Mouse (Mus musculus): Measurements from ENCODE around the gene Lrp2bp. TPM values are rescaled to one million over a fixed set of nuclear protein-coding genes. Genes with fewer than 3 reads are reported as not detected.

Gene Lrp2bp
- total RNA-seq (2021): 0.26 TPM in 2 replicates
- long read RNA-seq, experiment 1: 0 reads
- long read RNA-seq, experiment 2: 0 reads

- DNase-seq: peak; percentile 20
Measured at GRCm38 (mm10) chr8:45999138-45999783, at the start of gene Lrp2bp. Gene Lrp2bp, plus strand, starts transcription at chr8:45999303.

GRCm38 (mm10) chr8:45950622-45951021, 48.5 kb upstream of the Lrp2bp start:
- DNase-seq: no peak

- DNase-seq: no peak
Measured at GRCm38 (mm10) chr8:45970894-45971293, 28.2 kb upstream of the Lrp2bp start.

GRCm38 (mm10) chr8:45973988-45974505, 25.1 kb upstream of the Lrp2bp start:
- no peak for DNase-seq

DNA sequence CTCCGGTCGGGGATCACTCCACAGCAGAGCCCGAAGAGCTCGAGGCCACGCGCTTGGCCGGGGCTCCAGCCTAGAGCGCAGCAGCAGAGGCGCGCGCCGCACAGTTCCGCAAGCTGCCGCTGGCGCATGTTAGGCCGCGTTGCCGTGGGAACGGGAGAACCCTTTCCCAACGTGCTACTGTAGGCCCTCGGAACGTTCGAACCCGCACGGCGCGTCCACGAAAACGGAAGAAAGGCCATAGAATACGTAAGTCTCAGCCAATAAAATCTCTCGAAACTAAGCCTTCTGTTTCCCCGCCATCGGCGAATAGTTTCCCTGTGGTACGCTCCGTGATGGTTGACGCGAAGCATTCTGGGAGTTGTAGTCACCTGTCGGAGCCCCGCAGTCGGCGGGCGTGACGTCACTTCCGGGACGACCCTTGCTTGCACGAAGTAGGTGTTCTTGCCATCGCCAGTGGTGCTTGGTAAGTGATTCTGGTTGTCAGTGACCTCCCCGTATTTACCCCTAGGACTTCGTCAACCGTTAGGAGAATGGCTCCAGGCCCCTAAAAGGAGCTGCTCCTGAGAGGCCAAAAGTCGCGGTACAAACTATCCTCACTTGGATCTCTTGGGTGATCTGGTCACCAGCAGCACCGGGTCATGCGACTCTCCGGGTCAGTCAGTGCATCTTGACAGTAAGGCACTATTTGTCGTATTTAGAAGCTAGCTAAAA, 23.8 kb upstream of the Lrp2bp start, which contains the start of the genes 1700029J07Rik and Ufsp2:
TSS of gene 1700029J07Rik (minus strand) at position 127 of the 711 bp plus-strand sequence.
TSS of gene Ufsp2 (plus strand) at position 403 of the 711 bp plus-strand sequence.
- DNase-seq: peak; percentile 96

- no peak for DNase-seq
Measured at GRCm38 (mm10) chr8:45975837-45976468, 23.1 kb upstream of the Lrp2bp start.

GRCm38 (mm10) chr8:45986665-45987064, 12.4 kb upstream of the Lrp2bp start:
- DNase-seq: no peak

- DNase-seq: no peak
Measured at GRCm38 (mm10) chr8:45988189-45988588, 10.9 kb upstream of the Lrp2bp start.

GRCm38 (mm10) chr8:45990631-45991310, 8.3 kb upstream of the Lrp2bp start:
- DNase-seq: no peak

- no peak for DNase-seq
Measured at GRCm38 (mm10) chr8:45994111-45994510, 5.0 kb upstream of the Lrp2bp start.

GRCm38 (mm10) chr8:45995576-45995975, 3.5 kb upstream of the Lrp2bp start:
- DNase-seq: no peak

DNA sequence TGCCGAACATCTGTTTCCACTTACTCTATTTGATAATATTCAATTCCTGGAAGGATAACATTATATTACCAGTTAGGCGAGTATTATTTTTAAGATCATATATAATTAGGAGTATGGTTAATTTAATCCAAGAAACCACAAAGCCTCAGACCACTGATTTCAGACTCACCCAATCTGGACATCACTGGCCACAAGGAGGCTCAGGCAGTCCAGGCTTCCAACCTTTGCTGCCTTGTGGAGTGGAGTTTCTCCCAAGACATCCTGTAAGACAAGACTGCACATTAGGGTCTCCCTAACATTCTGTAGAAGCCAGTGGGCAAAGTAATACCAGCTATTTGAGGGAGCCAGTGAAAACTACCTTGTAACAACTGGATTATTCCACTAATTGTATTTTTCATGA, 875 bp upstream of the Lrp2bp start:
- no peak for DNase-seq

DNA sequence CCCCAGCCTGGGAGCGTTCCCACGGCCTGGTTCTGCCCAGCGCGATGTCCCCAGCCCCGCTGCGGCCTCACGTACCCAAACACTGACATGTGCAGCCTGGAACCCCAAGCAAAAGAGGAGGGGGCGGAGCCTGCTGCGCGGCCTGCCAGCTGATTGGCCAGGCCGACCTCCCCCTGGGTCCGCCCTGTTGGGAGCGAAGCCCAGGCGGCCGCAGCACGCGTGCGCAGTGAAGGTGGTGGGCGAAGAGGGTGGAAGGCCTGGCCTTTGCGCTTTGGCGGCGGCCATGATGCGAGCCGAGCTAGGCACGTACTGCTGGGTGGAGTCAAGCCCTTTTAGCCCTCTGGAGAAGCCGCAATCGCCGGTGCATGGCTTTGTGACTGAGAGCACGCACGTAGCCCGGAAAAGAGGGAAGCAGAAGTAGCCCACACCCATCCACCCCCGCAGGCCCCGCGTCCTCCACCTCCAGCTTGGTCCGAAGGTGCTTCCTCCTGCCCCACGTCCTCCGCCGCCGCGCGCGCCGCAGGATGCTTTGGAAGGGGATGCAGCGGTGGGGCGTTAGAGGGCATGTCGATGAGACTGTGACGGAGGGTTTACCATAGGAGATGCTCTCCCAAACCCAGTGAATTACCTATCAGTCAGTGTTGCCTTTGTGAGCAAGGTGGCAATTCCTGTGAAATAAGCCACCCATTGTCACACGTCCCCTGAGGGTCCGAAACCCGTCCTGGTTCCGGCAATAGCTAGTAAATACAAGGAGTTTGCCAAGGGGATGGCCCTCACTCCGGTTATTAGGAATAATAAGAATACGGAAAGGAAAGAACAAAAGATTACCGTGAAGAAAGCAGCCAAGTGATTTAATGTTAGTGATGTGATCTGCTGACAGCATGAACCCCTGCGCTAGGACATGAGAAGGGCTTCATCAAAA, 942 bp downstream of the Lrp2bp start:
- peak; percentile 100 for DNase-seq

- no peak for DNase-seq
Measured at GRCm38 (mm10) chr8:46005596-46005995, 6.5 kb downstream of the Lrp2bp start, which contains the start of gene Ankrd37. Gene Ankrd37, minus strand, starts transcription at chr8:46005707.

DNA sequence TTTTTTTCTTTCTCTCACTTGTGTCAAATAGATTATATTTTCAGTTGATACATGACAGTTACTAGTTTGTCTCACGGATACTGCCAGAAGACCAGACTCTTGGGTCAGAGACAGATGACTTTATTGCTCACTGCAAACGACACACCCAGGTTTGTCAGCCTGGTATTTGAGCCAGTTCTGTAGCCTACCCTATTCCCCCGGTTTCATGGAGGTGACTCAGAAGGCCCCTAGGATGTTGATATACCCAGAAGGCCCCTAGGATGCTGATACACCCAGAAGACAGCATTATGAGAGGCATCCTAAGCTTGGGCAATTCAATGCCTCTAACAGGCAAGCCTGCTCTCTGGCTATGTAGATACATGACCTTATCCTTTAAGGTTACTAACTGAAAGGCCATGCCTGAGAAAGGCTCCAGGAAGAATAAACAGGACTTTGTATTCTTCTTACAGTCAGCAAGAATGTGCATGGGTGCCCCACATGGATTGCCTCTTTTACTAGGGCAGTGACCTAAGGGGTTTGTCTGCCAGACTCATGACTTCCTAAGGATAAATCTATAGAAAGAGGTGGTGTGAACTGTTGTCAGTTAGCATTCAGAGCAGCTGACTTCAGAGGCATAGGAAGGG, 8.1 kb downstream of the Lrp2bp start:
- DNase-seq: no peak

GRCm38 (mm10) chr8:46010306-46010705, 11.2 kb downstream of the Lrp2bp start:
- DNase-seq: no peak

DNA sequence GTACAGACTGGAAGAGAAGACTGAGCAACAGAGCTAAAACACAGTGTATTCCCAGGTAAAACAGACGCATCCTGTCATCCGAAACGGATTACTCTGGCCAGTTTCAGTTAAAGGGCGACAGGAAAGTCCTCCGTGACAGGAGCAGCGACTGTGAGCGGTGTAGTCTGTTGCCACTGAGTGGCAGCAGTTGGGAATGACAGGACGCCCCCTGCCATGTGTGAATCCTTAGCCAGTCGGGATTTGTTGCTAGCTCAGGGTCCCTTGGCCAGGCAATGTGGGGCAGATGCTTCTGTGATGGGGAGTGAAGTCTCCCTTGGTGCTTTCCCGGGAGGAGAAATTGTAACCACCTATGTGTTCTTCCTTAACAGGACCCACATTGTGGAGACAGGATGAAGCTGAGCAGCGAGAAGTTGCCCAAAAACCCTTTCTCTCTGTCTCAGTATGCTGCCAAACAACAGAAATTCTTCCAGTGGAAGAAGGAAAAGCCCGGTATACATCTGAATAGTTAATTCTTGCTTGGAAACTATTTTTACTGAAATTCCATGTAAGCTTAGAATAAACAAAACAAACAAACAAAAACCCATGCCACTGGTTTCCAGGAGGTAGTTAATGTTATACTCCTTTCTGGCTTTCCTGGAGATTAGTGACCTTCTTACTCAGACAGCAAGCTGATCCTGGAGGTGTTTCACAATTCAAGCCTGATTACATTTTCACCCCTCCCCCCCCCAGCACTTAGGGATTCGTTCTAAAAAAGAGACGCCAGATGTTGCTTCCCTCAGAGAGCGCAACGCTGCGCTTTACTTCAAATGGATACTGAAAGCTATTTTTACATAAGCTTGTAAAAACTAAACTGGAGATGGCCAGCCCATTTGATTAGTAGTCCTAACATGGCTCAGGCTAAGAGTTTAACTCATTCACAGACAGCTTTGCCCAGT, 11.9 kb downstream of the Lrp2bp start:
- peak; percentile 26 for DNase-seq

DNA sequence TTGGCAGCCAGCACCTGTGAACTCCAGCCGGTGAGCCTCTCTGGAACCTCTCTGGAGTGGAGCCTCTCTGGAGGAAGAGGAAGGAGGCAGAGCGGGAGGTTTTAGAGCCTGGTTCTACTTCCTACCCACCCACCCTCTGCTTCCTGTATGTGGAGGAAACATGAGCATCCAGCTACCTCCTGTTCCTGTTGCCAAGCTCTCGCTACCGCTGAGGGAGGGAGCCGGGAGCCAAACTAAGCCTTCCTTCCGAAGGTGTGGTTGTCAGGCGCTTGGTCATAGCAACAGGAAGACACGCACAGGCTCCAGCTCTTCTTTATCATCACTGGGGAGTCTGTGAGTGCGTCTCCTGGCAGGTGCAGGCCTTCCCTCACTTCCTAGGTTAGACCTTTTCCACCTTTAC, 23.1 kb downstream of the Lrp2bp start:
- no peak for DNase-seq

GRCm38 (mm10) chr8:46022758-46023157, 23.7 kb downstream of the Lrp2bp start:
- DNase-seq: no peak
